In genomic region chr2:59697722-59698634, GRCm38 (mm10) we compare ENCODE assay signal across 8 mouse cellular contexts.
DNase-seq lines count a peak whose midpoint lies in the region; ATAC-seq and TF ChIP-seq lines count a peak whose summit lies in the region.

No protein-coding gene starts in this region.

- no peak for TF ChIP-seq POLR2A in kidney, adult 2 months (IDR thresholded peaks at IDR 0.05; ENCODE audit: low read depth, low read length)

- no peaks in the 10 kb centered on the region for H3K27me3 ChIP-seq in kidney, adult 2 months (replicated peaks; ENCODE audit: control insufficient read depth, insufficient read depth, low read length)
- H3K27me3 ChIP-seq in embryonic facial prominence, embryonic 11.5 days (ENCODE audit: control insufficient read depth, insufficient read depth, low read length) = no peaks in the 10 kb centered on the region
- no peaks in the 10 kb centered on the region for H3K27me3 ChIP-seq in hindbrain, embryonic 15.5 days
- H3K27me3 ChIP-seq in midbrain, embryonic 10.5 days (ENCODE audit: low read depth, poor library complexity, severe bottlenecking) = no peaks in the 10 kb centered on the region

- no peak overlapping the region for H3K4me3 ChIP-seq in kidney, adult 2 months (ENCODE audit: insufficient read depth, low read depth, low read length)
- H3K4me3 ChIP-seq in embryonic facial prominence, embryonic 11.5 days (ENCODE audit: low read depth, low read length) = no peak overlapping the region
- no peak overlapping the region for H3K4me3 ChIP-seq in hindbrain, embryonic 15.5 days
- H3K4me3 ChIP-seq in midbrain, embryonic 10.5 days = peak overlapping the region; percentile 30

- H3K27ac ChIP-seq in kidney, adult 2 months (ENCODE audit: insufficient read depth, low read depth, low read length) = no peak overlapping the region
- peak overlapping the region; percentile 60 for H3K27ac ChIP-seq in embryonic facial prominence, embryonic 11.5 days (replicated peaks; ENCODE audit: low read depth, low read length)
- peak overlapping the region; percentile 28; the same call in 1 of the 2 replicates for H3K27ac ChIP-seq in hindbrain, embryonic 15.5 days (replicated peaks)
- peak overlapping the region; percentile 82 for H3K27ac ChIP-seq in midbrain, embryonic 10.5 days (replicated peaks)

- H3K4me1 ChIP-seq in kidney, adult 2 months (ENCODE audit: control insufficient read depth, insufficient read depth, low read length) = peaks cover 16% of the 10 kb centered on the region
- H3K4me1 ChIP-seq in embryonic facial prominence, embryonic 11.5 days (ENCODE audit: control insufficient read depth, insufficient read depth, low read length) = 0 out of 2 replicates have a peak, but pooled peaks cover 4% of the 10 kb centered on the region
- H3K4me1 ChIP-seq in hindbrain, embryonic 15.5 days (replicated peaks) = peaks cover 19% of the 10 kb centered on the region
- peaks cover 24% of the 10 kb centered on the region for H3K4me1 ChIP-seq in midbrain, embryonic 10.5 days

- H3K36me3 ChIP-seq in kidney, adult 2 months (ENCODE audit: control insufficient read depth, insufficient read depth, low read length) = no peaks in the 10 kb centered on the region
- H3K36me3 ChIP-seq in embryonic facial prominence, embryonic 11.5 days (replicated peaks; ENCODE audit: control insufficient read depth, insufficient read depth, low read depth, low read length) = no peaks in the 10 kb centered on the region
- H3K36me3 ChIP-seq in hindbrain, embryonic 15.5 days = no peaks in the 10 kb centered on the region
- H3K36me3 ChIP-seq in midbrain, embryonic 10.5 days = no peaks in the 10 kb centered on the region

- H3K9me3 ChIP-seq in embryonic facial prominence, embryonic 11.5 days (replicated peaks; ENCODE audit: control insufficient read depth, low read length) = no peaks in the 10 kb centered on the region
- no peaks in the 10 kb centered on the region for H3K9me3 ChIP-seq in hindbrain, embryonic 15.5 days
- no peaks in the 10 kb centered on the region for H3K9me3 ChIP-seq in midbrain, embryonic 10.5 days (replicated peaks)

- intact Hi-C loops in gastrocnemius, postnatal 36 days (cut with DNase I) = no loop called here

- H3K9ac ChIP-seq in embryonic facial prominence, embryonic 11.5 days (replicated peaks; ENCODE audit: low read length) = peak overlapping the region; percentile 15; the same call in 1 of the 2 replicates
- H3K9ac ChIP-seq in hindbrain, embryonic 15.5 days = no peak overlapping the region

- peak; percentile 63 for DNase-seq in kidney, postnatal 10 days
- no peak for DNase-seq in kidney, adult 2 months
- DNase-seq in embryonic facial prominence, embryonic 11.5 days (ENCODE audit: low spot score) = peak; percentile 77
- peak; percentile 65 for DNase-seq in midbrain, embryonic 10.5 days (ENCODE audit: low spot score)
- DNase-seq in gastrocnemius, postnatal 36 days = no peak
- DNase-seq in thymus, postnatal 4 days = no peak
- no peak for DNase-seq in spleen, postnatal 10 days (ENCODE audit: low spot score in 2 of 2)

- peak; percentile 83 for ATAC-seq in embryonic facial prominence, embryonic 11.5 days (replicated peaks; ENCODE audit: insufficient number of reproducible peaks, low FRiP score, low TSS enrichment, low read depth)
- ATAC-seq in hindbrain, embryonic 15.5 days (ENCODE audit: low FRiP score, low read depth) = peak; percentile 76

- 17% methylated on average over 16 of the region's 16 CpGs for WGBS in kidney, adult 2 months
- WGBS in embryonic facial prominence, embryonic 11.5 days = 1% methylated on average over 16 of the region's 16 CpGs
- 2% methylated on average over 16 of the region's 16 CpGs for WGBS in hindbrain, embryonic 15.5 days
- WGBS in midbrain, embryonic 10.5 days = 2% methylated on average over 16 of the region's 16 CpGs

- peak overlapping the region; percentile 5 for H3K4me2 ChIP-seq in embryonic facial prominence, embryonic 11.5 days (ENCODE audit: low read depth, low read length)
- peak overlapping the region; percentile 42 for H3K4me2 ChIP-seq in hindbrain, embryonic 15.5 days

- no peak for TF ChIP-seq CTCF in kidney, adult 2 months (conservative IDR thresholded peaks at IDR 0.05; ENCODE audit: insufficient read depth, insufficient read length, low read depth, low read length)

Comparison
In these comparisons a context has a peak if more than half of its experiments do, and no peak if none do; other contexts are left out.
1. DNase-seq: peak in kidney, postnatal 10 days (single experiment), embryonic facial prominence, embryonic 11.5 days (single experiment) and midbrain, embryonic 10.5 days (single experiment); none in kidney, adult 2 months (single experiment), gastrocnemius, postnatal 36 days (0 of 2), thymus, postnatal 4 days (single experiment) and spleen, postnatal 10 days (0 of 2).